Mouse (Mus musculus) thymus, postnatal 14 days (tissue): ENCODE results near the gene Gm21698.
A peak's percentile ranks its signal among the peaks of the same experiment; 100 is the strongest.
"Not testable (repeated sequence)": the region's sequence is repeated elsewhere in the genome, so short reads cannot be mapped to it uniquely, and the experiment has no call there.

Experiments
- DNase-seq: peaks from one replicate; pipeline ENCODE4 v3.0.0; 2021

The Gm21698 gene

GRCm38 (mm10) chr5:25988550-25988949, at the start of gene Gm21698:
TSS of gene Gm21698 (minus strand) at chr5:25988650.
- not testable (repeated sequence) for DNase-seq

- DNase-seq, result not testable (repeated sequence)
Measured at GRCm38 (mm10) chr5:26022816-26023215, 34.4 kb upstream of the Gm21698 start, which contains the start of gene Gm5862. TSS of gene Gm5862 (minus strand) at chr5:26022916.

- DNase-seq, result not testable (repeated sequence)
Measured at GRCm38 (mm10) chr5:26007697-26008096, 19.2 kb upstream of the Gm21698 start.

GRCm38 (mm10) chr5:26006937-26007695, 18.7 kb upstream of the Gm21698 start:
- peak; percentile 2 for DNase-seq

GRCm38 (mm10) chr5:26004698-26005097, 16.2 kb upstream of the Gm21698 start, which contains the start of gene Gm1979:
TSS of gene Gm1979 (minus strand) at chr5:26004798.
- DNase-seq, result not testable (repeated sequence)

- not testable (repeated sequence) for DNase-seq
Measured at GRCm38 (mm10) chr5:25972563-25972962, 15.9 kb downstream of the Gm21698 start, which contains the start of gene Gm21680. TSS of gene Gm21680 (minus strand) at chr5:25972663.

- not testable (repeated sequence) for DNase-seq
Measured at GRCm38 (mm10) chr5:25957050-25957449, 31.4 kb downstream of the Gm21698 start.

- DNase-seq, result not testable (repeated sequence)
Measured at GRCm38 (mm10) chr5:25956611-25957010, 31.8 kb downstream of the Gm21698 start.

GRCm38 (mm10) chr5:25954317-25954716, 34.1 kb downstream of the Gm21698 start, which contains the start of gene Gm21671:
TSS of gene Gm21671 (minus strand) at chr5:25954417.
- not testable (repeated sequence) for DNase-seq

- not testable (repeated sequence) for DNase-seq
Measured at GRCm38 (mm10) chr5:25945391-25945790, 43.1 kb downstream of the Gm21698 start.

GRCm38 (mm10) chr5:25942281-25942680, 46.2 kb downstream of the Gm21698 start, which contains the start of gene Gm21663:
TSS of gene Gm21663 (minus strand) at chr5:25942381.
- DNase-seq, result not testable (repeated sequence)
